Mouse (Mus musculus): ENCODE measurements at regions not wholly inside any gene's neighbourhood (a gene's known extent, or its start where the extent isn't known, plus 50 kb on each side); places are given as distances from the start of the nearest gene placed in this dataset.
"Not testable (repeated sequence)": the region's sequence is repeated elsewhere in the genome, so short reads cannot be mapped to it uniquely, and the experiment has no call there.

- POLR2A ChIA-PET: no interaction called here
- CTCF ChIA-PET: no interaction called here
Measured at GRCm38 (mm10) chr11:41261254-41261653, 506.1 kb upstream of the Ccng1 start.

DNA sequence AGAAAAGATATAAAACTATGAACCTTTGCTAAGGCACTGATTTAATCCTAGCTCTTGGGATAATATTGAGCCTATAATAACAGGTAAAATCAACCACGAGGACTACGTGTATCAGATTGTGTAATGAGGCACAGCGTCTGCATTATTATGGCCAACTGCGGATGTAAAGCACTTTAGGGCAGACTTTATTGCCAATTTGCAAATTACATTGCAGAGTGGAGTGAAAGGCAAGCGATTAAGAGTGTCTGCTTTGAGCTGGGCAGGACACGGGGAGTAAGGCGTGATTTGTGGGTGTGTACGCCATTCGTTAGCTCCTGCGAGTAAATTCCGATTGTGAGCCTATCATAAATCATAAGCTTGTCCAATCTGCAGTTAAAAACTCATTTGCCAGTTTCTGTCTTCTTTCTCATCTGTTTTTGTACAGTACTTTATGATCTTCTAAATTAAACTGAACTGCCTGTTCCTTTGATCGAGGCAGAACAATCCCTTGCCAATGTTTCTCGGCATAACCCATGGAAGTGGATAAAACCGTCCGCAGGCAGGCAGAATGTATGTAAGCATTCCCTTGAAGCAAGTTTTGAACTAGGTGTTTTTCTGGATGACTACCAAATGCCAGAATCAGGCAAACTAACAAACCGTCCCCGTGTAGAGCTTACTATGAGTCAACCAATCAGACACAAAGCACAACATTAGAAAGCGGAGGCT lies 505.0 kb upstream of the Ccng1 start:
- POLR2A ChIA-PET: no interaction called here
- CTCF ChIA-PET: interaction anchor here in 1 of 4 experiments (0.5 kb wide), 1 partner anchor 96 kb away, joined by 5 read pairs; no protein-coding TSS in a partner anchor

DNA sequence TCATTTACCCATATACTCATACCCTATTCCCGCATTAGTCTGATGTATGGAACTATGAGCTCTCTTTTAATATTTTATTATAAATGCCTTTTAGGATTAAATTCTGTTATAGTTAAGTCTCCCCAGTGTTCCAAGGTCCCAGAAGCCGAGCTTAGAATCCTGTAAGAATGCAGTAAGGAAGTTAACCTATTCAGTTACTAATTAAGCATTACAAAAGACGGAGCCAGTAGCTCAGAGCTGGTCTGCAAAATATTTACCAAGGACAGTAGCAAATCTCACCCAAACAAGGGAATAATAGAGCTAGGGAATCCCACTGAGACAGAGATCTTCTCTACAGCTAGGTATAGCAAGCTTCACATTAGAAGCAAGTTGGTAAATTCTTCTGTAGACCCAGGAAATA lies 459.4 kb upstream of the Ccng1 start:
- CTCF ChIA-PET, POLR2A ChIA-PET: not testable (repeated sequence)

DNA sequence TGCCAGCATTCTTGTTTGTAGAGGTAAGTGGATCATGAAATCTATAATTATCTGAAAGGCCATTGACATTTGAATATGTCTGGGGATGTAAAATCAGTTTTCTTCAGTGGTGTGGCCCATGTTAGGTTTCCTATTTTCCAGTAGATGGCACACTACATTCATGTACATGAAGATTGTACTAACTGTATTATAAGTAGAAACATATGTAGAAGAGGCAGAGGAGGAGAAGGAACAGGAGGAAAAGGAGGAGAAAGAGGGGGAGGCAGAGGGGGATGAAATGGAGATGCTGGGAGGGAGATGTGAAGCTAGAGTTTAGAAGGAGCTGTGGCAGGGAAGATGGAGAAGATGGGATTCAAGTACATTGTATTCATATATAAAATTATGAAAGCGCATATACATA lies 447.1 kb upstream of the Ccng1 start:
- CTCF ChIA-PET: interaction anchor here in 1 of 4 experiments (0.5 kb wide), 1 partner anchor 238 kb away, joined by 3 read pairs; no protein-coding TSS in a partner anchor
- POLR2A ChIA-PET: no interaction called here

DNA sequence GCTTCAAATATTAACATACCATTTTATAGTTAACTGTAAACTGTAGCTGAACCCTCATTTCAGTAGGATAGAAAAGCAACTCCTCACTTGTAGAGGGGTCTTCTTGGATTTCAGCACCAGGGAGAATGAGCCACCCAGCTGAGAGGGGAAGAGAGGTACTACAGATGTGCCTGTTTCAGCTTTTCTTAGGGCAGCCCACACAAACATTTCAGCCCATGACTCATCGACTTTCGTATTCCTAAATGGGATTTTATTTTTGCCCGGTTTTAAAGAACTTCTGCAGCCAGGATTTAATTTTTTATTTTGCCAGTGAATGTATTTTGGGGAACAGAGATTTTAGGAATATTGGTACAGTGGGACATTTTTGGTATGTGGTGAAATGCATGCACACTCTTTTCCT lies 438.9 kb upstream of the Ccng1 start:
- ChIA-PET CTCF (no interaction called here), POLR2A (no interaction called here)

- CTCF ChIA-PET: no interaction called here
- POLR2A ChIA-PET: no interaction called here
Measured at GRCm38 (mm10) chr11:41160492-41161175, 405.5 kb upstream of the Ccng1 start.

DNA sequence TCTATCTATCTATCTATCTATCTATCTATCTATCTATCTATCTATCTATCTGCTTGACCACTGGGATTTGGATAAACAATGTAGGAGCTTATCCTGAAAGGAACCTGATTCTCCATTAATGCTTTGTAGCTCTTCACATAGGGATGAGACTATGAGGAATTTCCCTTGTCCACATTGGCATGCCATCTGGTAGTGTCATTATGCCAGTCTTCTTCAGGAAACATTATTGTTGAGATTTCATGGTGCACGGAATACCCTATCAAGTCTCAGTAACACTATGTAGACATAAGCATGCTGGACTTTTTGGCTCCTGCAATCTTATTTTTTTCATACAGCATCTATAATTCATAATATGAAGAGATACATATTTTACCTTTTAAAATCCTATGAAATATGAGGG lies 404.8 kb upstream of the Ccng1 start:
- CTCF ChIA-PET: no interaction called here
- POLR2A ChIA-PET: no interaction called here

DNA sequence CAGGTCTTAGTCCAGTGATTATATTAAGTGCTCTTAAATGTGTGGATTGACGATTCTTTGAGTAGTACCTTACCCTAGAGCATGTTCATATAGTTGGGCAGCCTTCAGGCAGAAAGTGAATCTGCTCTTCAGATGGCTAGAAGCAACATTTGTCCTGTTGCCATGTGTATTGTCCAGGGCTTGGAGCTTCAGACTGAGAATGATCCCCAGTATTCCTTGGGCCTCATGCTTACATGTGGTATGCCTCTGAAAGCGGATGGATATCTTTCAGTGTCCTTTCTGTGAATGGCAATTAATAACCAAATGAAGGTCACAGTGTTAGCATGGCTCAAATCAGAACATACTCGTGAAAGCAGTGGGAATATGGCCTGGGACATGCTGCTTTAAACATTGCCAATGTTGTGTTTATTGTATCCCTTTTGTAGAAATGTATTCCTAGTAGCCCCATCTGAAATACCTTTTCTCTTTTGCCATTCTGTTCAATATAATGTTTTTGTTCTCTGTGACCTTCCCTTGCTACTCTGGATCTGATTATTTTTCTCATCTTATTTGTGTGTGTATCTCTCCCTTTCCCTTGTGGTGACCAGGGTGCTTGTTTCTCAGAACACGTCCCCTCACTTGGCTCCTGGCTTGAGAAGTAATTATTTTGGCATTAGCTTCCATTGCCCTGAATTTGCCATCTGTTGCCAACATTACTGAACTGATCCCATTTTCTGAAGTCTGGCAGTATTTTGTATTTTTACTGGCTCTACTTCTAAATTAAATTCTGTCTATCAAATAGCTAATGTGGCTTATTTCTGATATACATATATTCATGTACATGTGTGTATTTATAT lies 403.9 kb upstream of the Ccng1 start:
- POLR2A ChIA-PET: no interaction called here
- CTCF ChIA-PET: no interaction called here

DNA sequence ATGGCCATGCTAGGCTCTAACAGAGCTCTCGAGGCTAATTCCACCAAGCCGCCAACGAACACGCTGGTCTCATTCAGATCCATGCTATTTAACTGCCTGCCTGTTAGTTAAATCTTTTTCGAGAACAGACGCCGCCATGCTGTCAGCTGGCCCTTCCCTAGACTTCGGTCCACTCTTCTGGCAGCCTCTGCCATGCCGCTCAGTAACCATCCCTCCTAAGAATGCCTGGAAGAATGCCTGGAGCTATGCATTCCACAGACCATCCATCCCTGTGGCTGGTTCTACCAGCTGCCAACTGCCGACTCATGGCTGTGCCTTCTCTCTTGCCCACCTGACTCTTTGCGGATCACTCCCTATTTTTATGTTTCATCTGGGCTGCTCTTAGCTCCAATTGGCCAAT lies 402.2 kb upstream of the Ccng1 start:
- CTCF ChIA-PET: no interaction called here

More for the DNA sequence above, 402.2 kb upstream of the Ccng1 start:
- POLR2A ChIA-PET: no interaction called here

All from embryonic stem cell, embryonic (primary cell).